Mouse (Mus musculus): ENCODE measurements at regions not wholly inside any gene's neighbourhood (a gene's known extent, or its start where the extent isn't known, plus 50 kb on each side); places are given as distances from the start of the nearest gene placed in this dataset.
A peak's percentile ranks its signal among the peaks of the same experiment; 100 is the strongest.

DNA sequence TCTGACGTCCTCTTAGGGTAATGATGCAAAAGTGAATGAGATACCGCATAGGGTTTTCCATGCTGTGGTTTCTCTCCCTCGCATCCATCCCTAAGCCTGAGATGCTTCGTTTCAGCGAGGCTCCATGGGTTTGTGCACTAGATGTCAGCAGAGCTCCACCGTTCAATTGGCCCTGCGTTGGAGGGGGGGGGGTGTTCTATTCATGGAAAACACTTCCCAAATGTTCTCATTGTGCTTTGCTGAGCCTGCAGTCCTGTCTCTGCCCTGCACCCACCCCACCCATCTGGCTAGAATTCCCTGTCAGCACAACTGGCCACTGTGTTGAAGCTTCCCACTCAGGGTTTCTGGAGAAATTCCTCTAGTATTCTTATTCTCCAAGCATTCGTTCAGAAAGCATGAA is 110.5 kb downstream of the Spata18 start:
- TF ChIP-seq CTCF (IDR thresholded peaks at IDR 0.05; ENCODE audit: low read depth, low read length) (peak; percentile 44; the same call in 1 of the 2 replicates), POLR2A (IDR thresholded peaks at IDR 0.05; ENCODE audit: extremely low read depth, insufficient read depth, low read length) (no peak)

Data from liver, adult 2 months (tissue).